Mouse (Mus musculus) liver, embryonic 14.5 days (tissue): ENCODE data around the gene Lpxn. TPM values are rescaled to one million over a fixed set of nuclear protein-coding genes. Genes with fewer than 3 reads are reported as not detected.

Experiments used
- ATAC-seq: fragments of 200-750 bp; cut with Nextera tagmentation; 2 replicates; pipeline ENCODE4 v1.8.0; 2017; ENCODE audit warnings: moderate number of reproducible peaks, mild to moderate bottlenecking, moderate library complexity; ENCODE audit not compliant: insufficient read depth
- DNase-seq, 3 experiments: peaks; one replicate each; pipeline ENCODE4 v3.0.0-alpha.2; 2012 to 2013; ENCODE audit warnings: low read depth in 3 of 3, low spot score in 3 of 3
- H3K27ac ChIP-seq: fragments of 300-500 bp; sonication (generic); 2 replicates; pipeline ENCODE4 v1.5.1; 2014; ENCODE audit warnings: moderate library complexity, mild to moderate bottlenecking, control low read depth, inconsistent platforms
- H3K27me3 ChIP-seq: fragments of 300-500 bp; sonication (generic); 2 replicates; pipeline ENCODE4 v1.6.1; 2014; ENCODE audit warnings: mild to moderate bottlenecking, low read length, moderate library complexity; ENCODE audit not compliant: control insufficient read depth, insufficient read depth
- H3K36me3 ChIP-seq: fragments of 300-500 bp; sonication (generic); replicated peaks from 2 replicates; pipeline ENCODE4 v1.6.1; 2014; ENCODE audit warnings: low read depth; ENCODE audit not compliant: control insufficient read depth, insufficient read depth
- H3K4me1 ChIP-seq, 2 experiments: fragments of 200-500 bp in 1 of 2; fragments of 300-500 bp in 1 of 2; sonication (generic) in 1 of 2; replicated peaks; 2 replicates each; pipeline ENCODE4 v1.6.1; 2012 to 2014; ENCODE audit warnings: antibody characterized with exemption in 1 of 2, inconsistent platforms in 1 of 2, low read length in 1 of 2; ENCODE audit not compliant: control insufficient read depth in 2 of 2, insufficient read depth in 2 of 2
- H3K4me2 ChIP-seq: fragments of 300-500 bp; sonication (generic); 2 replicates; pipeline ENCODE4 v1.6.1; 2014; ENCODE audit warnings: low read depth, mild to moderate bottlenecking, control low read depth, moderate library complexity
- H3K4me3 ChIP-seq, 2 experiments: fragments of 200-500 bp in 1 of 2; fragments of 300-500 bp in 1 of 2; sonication (generic) in 1 of 2; 2 replicates each; pipeline ENCODE4 v1.5.1; 2012 to 2014; ENCODE audit warnings: low read depth in 2 of 2, low read length in 2 of 2, mild to moderate bottlenecking in 2 of 2, control low read depth in 1 of 2, inconsistent platforms in 1 of 2, moderate library complexity in 1 of 2; ENCODE audit not compliant: insufficient read depth in 1 of 2
- H3K9ac ChIP-seq: fragments of 300-500 bp; sonication (generic); replicated peaks from 2 replicates; pipeline ENCODE4 v1.6.1; 2014; ENCODE audit warnings: mild to moderate bottlenecking, control low read depth, moderate library complexity
- H3K9me3 ChIP-seq: fragments of 300-500 bp; sonication (generic); 2 replicates; pipeline ENCODE4 v1.6.1; 2016; ENCODE audit warnings: low read length, mixed read lengths; ENCODE audit not compliant: control insufficient read depth
- CTCF ChIP-seq: IDR thresholded peaks from 2 replicates; pipeline ENCODE4 v1.5.1; 2016; ENCODE audit warnings: antibody characterized with exemption, low read depth, control low read depth
- EP300 ChIP-seq: IDR thresholded peaks from 2 replicates; pipeline ENCODE4 v1.6.1; 2016; ENCODE audit warnings: antibody characterized with exemption, low read depth
- WGBS: fragments of 180-500 bp; shearing (Covaris S2); extraction: QIAGEN DNeasy Blood & Tissue Kit; methylation state at CpG from one replicate; pipeline ENCODE4 v1.1.7; 2014; ENCODE audit not compliant: insufficient replicate concordance; 5-methylcytosine and 5-hydroxymethylcytosine counted together
- polyA plus RNA-seq, 2 experiments: library from polyadenylated mRNA; depleted of rRNA in 1 of 2; stranded (reverse) in 1 of 2; unstranded in 1 of 2; fragments of >200 nt; fragmentation: Nextera tagmentation in 1 of 2; extraction: Ambion mirVana in 1 of 2; gene quantifications; 2 replicates each; pipeline versions ENCODE4 v1.2.1 to v1.2.3; 2012 to 2014

The Lpxn gene
- polyA plus RNA-seq, 2 experiments = 1.3 to 2.7 TPM

- WGBS = 2% methylated on average over 7 of the region's 7 CpGs
- Histone ChIP-seq H3K27me3 (no peaks in the 10 kb centered on the region), H3K4me1 (peaks cover 2 to 4% of the 10 kb centered on the region in 2 experiments; a peak in 3 of 4 replicates), H3K9me3 (no peaks in the 10 kb centered on the region), H3K36me3 (no peaks in the 10 kb centered on the region), H3K4me3 (peak overlapping the region; percentile 82 to 89), H3K9ac (peak overlapping the region; percentile 79), H3K4me2 (peak overlapping the region; percentile 92), H3K27ac (peak overlapping the region; percentile 96)
- DNase-seq (peak in 2 of 3 experiments; percentile 24 to 45), ATAC-seq (no peak)
- TF ChIP-seq CTCF (peak; percentile 31; the same call in 1 of the 2 replicates), EP300 (no peak)
Observed at GRCm38 (mm10) chr19:12797071-12797470, 1.1 kb downstream of the Lpxn start.

- Histone ChIP-seq H3K4me1 (peaks cover 0 to 2% of the 10 kb centered on the region in 2 experiments; a peak in 1 of 4 replicates), H3K4me3 (no peak overlapping the region), H3K4me2 (no peak overlapping the region), H3K36me3 (no peaks in the 10 kb centered on the region), H3K27ac (no peak overlapping the region), H3K27me3 (no peaks in the 10 kb centered on the region), H3K9me3 (no peaks in the 10 kb centered on the region), H3K9ac (no peak overlapping the region)
- 29% methylated on average over 4 of the region's 4 CpGs for WGBS
- ATAC-seq (no peak), DNase-seq (no peak)
- TF ChIP-seq EP300 (no peak), CTCF (no peak)
Observed at GRCm38 (mm10) chr19:12798404-12798803, 2.4 kb downstream of the Lpxn start.

- Histone ChIP-seq H3K9ac (no peak overlapping the region), H3K27ac (no peak overlapping the region), H3K36me3 (no peaks in the 10 kb centered on the region), H3K27me3 (no peaks in the 10 kb centered on the region), H3K4me3 (no peak overlapping the region), H3K4me2 (no peak overlapping the region), H3K9me3 (no peaks in the 10 kb centered on the region), H3K4me1 (peaks cover 0 to 2% of the 10 kb centered on the region in 2 experiments; a peak in 1 of 4 replicates)
- TF ChIP-seq CTCF (no peak), EP300 (no peak)
- 74% methylated on average over 3 of the region's 3 CpGs for WGBS
- no peak for ATAC-seq
- no peak for DNase-seq
Observed at GRCm38 (mm10) chr19:12799081-12799480, 3.1 kb downstream of the Lpxn start.

- H3K9ac ChIP-seq = no peak overlapping the region
- DNase-seq (no peak), ATAC-seq (no peak)
- TF ChIP-seq EP300 (no peak), CTCF (no peak)
- no peak overlapping the region for H3K27ac ChIP-seq
- 50% methylated on average over 2 of the region's 2 CpGs for WGBS
- peaks cover 0 to 2% of the 10 kb centered on the region in 2 experiments; a peak in 1 of 4 replicates for H3K4me1 ChIP-seq
- H3K9me3 ChIP-seq = no peaks in the 10 kb centered on the region
- no peak overlapping the region for H3K4me2 ChIP-seq
- no peaks in the 10 kb centered on the region for H3K27me3 ChIP-seq
- no peaks in the 10 kb centered on the region for H3K36me3 ChIP-seq
- no peak overlapping the region for H3K4me3 ChIP-seq
Observed at GRCm38 (mm10) chr19:12800621-12801020, 4.6 kb downstream of the Lpxn start.

- H3K4me3 ChIP-seq = no peak overlapping the region
- no peak overlapping the region for H3K4me2 ChIP-seq
- no peak for TF ChIP-seq CTCF
- no peak for TF ChIP-seq EP300
- 31% methylated on average over 3 of the region's 3 CpGs for WGBS
- no peaks in the 10 kb centered on the region for H3K36me3 ChIP-seq
- DNase-seq (no peak), ATAC-seq (no peak)
- peaks cover 0 to 2% of the 10 kb centered on the region in 2 experiments; a peak in 1 of 4 replicates for H3K4me1 ChIP-seq
- no peak overlapping the region for H3K27ac ChIP-seq
- H3K9me3 ChIP-seq = no peaks in the 10 kb centered on the region
- no peak overlapping the region for H3K9ac ChIP-seq
- no peaks in the 10 kb centered on the region for H3K27me3 ChIP-seq
Observed at GRCm38 (mm10) chr19:12801046-12801445, 5.1 kb downstream of the Lpxn start.
